Mouse (Mus musculus): ENCODE measurements around the gene Zbtb12. TPM values are rescaled to one million over a fixed set of nuclear protein-coding genes. Genes with fewer than 3 reads are reported as not detected.

Gene Zbtb12
- total RNA-seq, 2 experiments from 2014 or later = 9.9 to 15.1 TPM

- no peak for ATAC-seq (replicated peaks; ENCODE audit: poor library complexity)
These were observed 16.7 kb upstream of the Zbtb12 start, which contains the start of gene Cfb for GRCm38 (mm10) chr17:34862416-34863081. TSS of gene Cfb (minus strand) at chr17:34862518.

DNA sequence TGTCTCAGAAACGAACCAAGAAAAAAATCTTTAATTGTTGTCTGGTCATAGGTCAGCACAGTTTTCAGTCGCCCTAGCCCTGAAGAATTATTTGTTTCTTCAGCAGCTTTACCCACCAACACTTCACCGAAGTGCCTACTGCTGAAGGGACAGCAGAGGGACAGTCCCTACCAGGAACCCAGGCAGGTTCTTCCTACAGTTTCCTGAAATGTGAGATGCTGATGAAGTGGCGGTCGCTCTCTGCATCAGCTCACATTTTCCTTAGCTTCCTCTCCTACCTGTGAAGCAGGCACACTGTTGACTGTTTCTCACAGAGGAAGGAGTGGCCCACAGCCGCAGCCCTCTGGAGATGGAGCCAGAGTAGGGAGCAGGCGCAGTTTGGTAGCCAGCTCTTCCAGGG lies 13.3 kb upstream of the Zbtb12 start:
- ATAC-seq (replicated peaks; ENCODE audit: poor library complexity) = no peak

DNA sequence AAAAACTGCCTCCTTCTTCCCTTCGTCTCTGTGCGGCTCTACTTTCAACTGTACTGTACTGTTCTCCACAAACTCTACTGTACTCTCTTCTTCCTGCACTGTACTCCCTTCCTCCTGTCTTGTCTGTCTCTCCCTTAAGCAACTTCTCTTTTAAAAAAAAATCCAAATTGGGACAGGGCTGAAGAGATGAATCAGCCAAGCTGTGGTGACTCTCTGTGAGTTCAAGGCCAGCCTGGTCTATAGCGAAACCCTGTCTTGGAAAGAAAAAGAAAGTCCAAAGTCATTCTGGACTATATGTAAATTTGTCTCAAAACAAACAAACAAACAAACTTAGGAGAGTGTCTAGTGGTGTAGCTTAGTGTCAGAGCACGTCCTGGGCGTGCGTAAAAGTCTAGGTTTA lies 5.0 kb upstream of the Zbtb12 start:
- no peak for ATAC-seq (replicated peaks; ENCODE audit: poor library complexity)

DNA sequence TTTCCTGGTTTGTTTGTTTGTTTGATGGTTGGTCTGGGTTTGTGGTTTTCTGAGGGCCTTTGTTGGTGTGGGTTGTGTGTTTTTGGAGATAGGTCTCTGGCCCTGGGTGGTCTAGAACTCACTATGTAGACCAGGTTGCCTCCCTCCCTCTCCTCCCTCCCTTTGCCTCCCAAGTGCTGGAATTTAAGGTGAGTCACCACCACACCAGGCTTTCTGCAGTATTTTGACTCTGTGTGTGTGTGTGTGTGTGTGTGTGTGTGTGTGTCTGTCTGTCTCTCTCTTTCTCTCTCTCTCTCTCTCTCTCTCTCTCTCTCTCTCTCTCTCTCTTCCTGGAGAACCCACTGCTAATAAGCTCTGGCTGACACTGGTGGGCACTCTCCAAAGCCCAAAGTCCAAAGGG lies 1.9 kb downstream of the Zbtb12 start:
- ATAC-seq (replicated peaks; ENCODE audit: poor library complexity) = no peak

GRCm38 (mm10) chr17:34881683-34882310 lies 2.5 kb downstream of the Zbtb12 start, which contains the start of gene Gm20547:
TSS of gene Gm20547 (minus strand) at chr17:34882042.
- ATAC-seq (replicated peaks; ENCODE audit: poor library complexity) = no peak

GRCm38 (mm10) chr17:34883332-34883731 lies 4.0 kb downstream of the Zbtb12 start:
- peak; percentile 68 for ATAC-seq (replicated peaks; ENCODE audit: poor library complexity)

DNA sequence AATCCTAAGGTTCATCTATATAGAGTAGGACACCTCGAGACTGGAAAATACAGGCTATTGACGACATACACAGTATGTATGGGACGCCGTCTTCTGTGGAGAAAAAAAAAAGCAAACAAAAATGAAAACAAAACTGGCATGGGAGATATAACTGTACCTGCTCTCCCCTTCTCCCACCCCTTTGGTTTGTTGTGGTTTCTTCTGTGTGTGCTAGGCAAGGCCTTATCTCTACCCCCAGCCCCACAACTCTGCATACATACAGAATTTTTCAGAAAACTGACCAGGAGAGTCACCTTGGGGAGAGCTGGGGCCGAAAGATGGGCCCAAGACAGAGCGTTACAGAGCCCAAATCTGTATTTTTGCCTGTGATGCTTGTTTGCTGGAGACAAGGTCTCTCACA lies 5.4 kb downstream of the Zbtb12 start:
- peak; percentile 60 for ATAC-seq (replicated peaks; ENCODE audit: poor library complexity)

DNA sequence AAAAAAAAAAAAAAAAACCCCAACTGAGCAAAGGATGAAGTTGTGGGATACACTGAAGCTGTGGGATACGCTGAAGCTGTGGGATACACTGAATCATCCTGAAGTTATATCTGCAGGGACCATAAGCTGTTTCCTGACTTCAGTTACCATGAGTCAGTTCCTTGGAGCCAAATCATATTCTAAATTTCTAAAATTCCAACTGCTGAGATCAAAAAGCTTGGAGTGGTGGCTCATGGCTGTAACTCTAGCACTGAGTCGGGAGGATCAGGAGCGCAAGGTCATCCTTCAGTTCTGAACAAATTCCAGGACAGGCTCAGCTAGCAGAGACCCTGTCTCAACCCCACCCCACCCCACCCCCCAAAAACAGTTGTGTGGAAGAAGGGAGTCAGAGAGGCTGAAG lies 6.3 kb downstream of the Zbtb12 start:
- no peak for ATAC-seq (replicated peaks; ENCODE audit: poor library complexity)

DNA sequence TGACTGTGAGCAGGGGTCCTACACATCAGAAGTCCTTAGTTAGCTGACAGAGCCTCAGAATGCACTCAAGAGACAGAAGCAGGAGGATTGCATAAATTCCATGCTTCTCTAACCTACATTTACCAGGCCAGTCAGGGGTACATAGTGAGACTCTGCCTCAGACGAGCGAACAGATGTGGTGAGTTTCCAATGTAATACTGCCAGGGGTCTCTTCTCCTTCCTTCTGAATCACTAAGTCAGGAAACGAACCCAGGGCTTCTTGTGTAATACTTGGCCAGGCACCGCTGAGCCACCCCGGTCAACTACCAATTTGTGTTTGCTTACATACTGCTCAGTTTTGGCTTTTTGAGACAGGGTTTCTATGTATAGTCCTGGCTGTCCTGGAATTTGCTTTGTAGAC lies 8.7 kb downstream of the Zbtb12 start:
- ATAC-seq (replicated peaks; ENCODE audit: poor library complexity) = peak; percentile 35; the same call in 1 of the 2 replicates

DNA sequence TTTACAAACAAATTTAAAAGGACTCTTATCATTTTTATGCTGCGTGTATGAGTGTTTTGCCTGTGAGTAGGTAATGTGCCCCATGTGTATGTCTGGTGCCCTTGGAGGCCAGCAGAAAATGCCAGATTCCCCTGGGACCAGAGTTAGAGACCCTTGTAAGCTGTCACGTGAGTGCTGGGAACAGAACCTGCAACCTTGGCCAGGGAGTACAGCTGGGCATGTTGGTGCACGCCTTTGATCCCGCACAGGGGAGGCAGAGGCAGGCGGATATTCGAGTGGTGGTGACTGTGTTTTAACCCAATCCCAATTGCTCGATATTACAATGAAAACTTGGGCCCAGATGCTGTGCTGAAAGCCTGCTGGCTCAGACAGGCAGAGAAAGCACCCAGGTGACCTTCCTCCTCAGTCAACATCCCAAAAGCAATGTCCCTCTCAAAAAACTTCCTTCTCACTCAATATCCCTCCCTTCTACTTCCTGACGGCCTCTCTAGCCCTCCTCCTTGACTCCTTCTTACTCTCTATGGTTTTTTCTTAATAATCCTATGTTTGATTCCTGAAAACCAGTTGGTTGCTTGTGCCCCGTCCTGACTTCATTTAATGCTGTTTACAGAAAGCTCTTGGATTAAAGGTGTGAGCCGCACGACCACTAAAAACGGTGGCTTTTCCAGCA lies 10.9 kb downstream of the Zbtb12 start:
- ATAC-seq (replicated peaks; ENCODE audit: poor library complexity) = no peak

- no peak for ATAC-seq (replicated peaks; ENCODE audit: poor library complexity)
These were observed 12.1 kb downstream of the Zbtb12 start for GRCm38 (mm10) chr17:34891377-34891776.

DNA sequence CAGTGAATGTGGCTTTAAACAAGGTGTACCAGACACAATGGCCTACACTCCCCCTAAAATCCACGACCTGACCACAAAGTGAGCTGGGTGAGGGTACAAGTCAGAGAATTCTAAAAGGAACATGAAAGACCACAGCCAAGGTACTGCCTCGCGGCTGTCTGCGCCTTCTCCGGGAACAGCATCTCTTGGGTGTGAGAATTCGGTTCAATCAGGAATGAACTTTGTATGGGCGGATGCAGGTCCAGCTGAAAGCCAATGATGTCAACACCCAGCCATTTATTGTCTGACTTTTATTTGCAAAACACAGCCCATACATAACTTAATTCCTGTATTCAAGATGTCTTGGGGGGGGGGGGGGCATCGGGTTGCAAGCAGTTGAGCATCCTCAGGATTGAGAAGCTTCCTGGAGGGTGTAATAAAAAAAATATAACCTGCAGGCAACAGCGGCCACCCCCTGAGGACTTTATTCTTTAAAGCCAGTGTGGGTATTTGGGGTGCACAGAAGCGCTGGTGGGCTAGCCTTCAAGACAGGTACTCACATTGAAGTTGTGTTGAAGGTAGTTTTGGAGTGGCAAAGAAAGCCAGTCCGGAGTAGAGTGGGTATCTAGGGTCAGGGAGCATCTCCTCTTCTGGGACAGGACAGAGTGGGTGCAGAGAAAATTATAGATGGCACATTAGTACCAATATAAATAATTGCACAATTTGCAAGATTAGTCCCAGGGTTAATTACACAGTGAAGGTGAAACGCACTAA lies 14.0 kb downstream of the Zbtb12 start:
- no peak for ATAC-seq (replicated peaks; ENCODE audit: poor library complexity)

- peak; percentile 72 for ATAC-seq (replicated peaks; ENCODE audit: poor library complexity)
These were observed 14.9 kb downstream of the Zbtb12 start for GRCm38 (mm10) chr17:34894074-34894597.

GRCm38 (mm10) chr17:34894801-34895530 lies 15.7 kb downstream of the Zbtb12 start:
- ATAC-seq (replicated peaks; ENCODE audit: poor library complexity) = no peak

GRCm38 (mm10) chr17:34895724-34896123 lies 16.4 kb downstream of the Zbtb12 start:
- ATAC-seq (replicated peaks; ENCODE audit: poor library complexity) = no peak

GRCm38 (mm10) chr17:34896366-34896765 lies 17.1 kb downstream of the Zbtb12 start:
- ATAC-seq (replicated peaks; ENCODE audit: poor library complexity) = no peak

DNA sequence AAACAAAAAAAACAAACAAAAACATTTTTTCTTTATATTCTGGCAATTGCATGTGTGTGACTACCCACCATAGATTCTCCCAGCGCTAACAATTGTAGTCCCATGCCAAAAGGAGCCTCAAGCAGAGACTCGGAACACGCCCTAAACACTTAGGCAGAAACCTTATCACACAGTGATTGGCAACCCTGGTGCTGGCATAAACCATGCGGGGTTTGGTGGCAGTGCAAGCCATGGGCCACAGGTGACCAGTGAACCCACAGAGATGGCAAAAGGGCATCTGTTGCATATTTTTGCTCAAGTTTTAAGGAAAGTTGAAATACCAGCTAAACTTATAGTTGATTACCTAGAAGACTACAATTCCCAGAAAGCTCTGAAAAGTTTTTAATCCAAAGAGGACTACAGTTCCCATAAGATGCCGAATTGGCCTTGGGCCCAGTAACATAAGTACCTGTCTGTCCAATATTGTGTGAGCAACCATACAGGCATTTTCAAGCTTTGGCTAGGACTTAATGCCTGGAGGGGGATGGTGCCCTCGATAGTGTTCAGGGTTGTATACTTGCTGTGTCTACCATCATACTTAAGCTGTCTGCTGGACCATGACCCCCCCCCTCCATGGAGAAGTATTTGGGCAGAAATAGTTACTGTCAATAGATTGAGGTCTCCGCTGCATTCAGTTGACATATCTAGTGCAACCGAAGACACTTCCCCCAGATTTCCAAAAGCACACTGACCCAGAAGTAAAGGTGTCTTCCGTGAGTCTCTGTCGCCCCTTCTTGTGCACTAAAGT lies 18.3 kb downstream of the Zbtb12 start:
- ATAC-seq (replicated peaks; ENCODE audit: poor library complexity) = peak; percentile 33

DNA sequence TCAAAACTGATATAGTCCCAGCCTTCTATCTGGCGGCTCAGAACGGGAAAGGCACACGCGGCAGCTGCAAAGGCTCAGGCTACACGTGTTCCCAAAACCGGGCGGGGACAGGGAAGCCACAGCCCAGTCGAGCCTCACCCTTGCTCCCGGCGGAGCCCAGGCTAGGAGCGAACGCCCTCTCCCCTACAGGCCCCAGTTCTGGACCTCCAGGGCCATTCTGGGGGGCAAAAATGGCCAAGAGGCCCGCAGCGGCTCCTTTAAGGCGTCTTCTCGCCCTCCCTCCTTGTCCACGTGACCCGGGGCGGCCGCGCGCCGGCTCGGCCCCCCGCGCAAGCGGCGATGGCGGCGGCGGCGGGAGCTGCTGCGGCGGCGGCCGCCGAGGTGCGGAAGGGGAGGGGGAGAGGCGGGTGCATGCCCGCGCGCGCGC lies 18.9 kb downstream of the Zbtb12 start, which contains the start of the genes C2 and Ehmt2:
TSS of gene C2 (minus strand) at position 106 of the 427 bp plus-strand sequence.
TSS of gene Ehmt2 (plus strand) at position 310 of the 427 bp plus-strand sequence.
- ATAC-seq (replicated peaks; ENCODE audit: poor library complexity) = peak; percentile 33

GRCm38 (mm10) chr17:34898706-34899052 lies 19.4 kb downstream of the Zbtb12 start:
- ATAC-seq (replicated peaks; ENCODE audit: poor library complexity) = no peak
